In genomic region chr13:99839446-99839845, GRCm38 (mm10) we compare ENCODE assay signal across 24 mouse cellular contexts.
A peak's percentile ranks its signal among the peaks of the same experiment; 100 is the strongest.
DNase-seq lines count a peak whose midpoint lies in the region; ATAC-seq lines count a peak whose summit lies in the region.
"Had no signal": no experiment of that assay in that cellular context is flagged by ENCODE, and none has a peak within 500 bp of the region (broad histone marks: within the 10 kb centered on the region; RNA-seq: fewer than 3 reads in every experiment).

No protein-coding gene starts in this region.

- WGBS in embryonic facial prominence, embryonic 13.5 days = 43% methylated on average over 9 of the region's 9 CpGs
- 68% methylated on average over 9 of the region's 9 CpGs for WGBS in embryonic facial prominence, embryonic 10.5 days
- 26% methylated on average over 9 of the region's 9 CpGs for WGBS in kidney, embryonic 16.5 days
- 44% methylated on average over 9 of the region's 9 CpGs for WGBS in neural tube, embryonic 11.5 days
- WGBS in liver, embryonic 11.5 days = 67% methylated on average over 9 of the region's 9 CpGs

- no peak for DNase-seq in embryonic facial prominence, embryonic 10.5 days (ENCODE audit: low spot score)
- DNase-seq in kidney, postnatal 4 days = no peak
- peak; percentile 15 for DNase-seq in neural tube, embryonic 11.5 days (ENCODE audit: low spot score)
- DNase-seq in neural tube, embryonic 10.5 days (ENCODE audit: extremely low spot score, low spot score) = no peak
- no peak for DNase-seq in liver, embryonic 11.5 days (ENCODE audit: low spot score)
- DNase-seq in Muller cell, postnatal 12 days (ENCODE audit: inconsistent ontology term) = no peak
- DNase-seq: adrenal gland, postnatal 10 days; cerebellum, adult 2 months; gastrocnemius, postnatal 10 days; heart, adult 18-20 months; heart, postnatal 36 days; kidney, postnatal 10 days; left cerebral cortex, postnatal 4 days; liver, postnatal 0 days; lung, postnatal 10 days; retina, postnatal 1 day; right cerebral cortex, postnatal 25 days; thymus, postnatal 14 days had no signal

- no peaks in the 10 kb centered on the region for H3K36me3 ChIP-seq in embryonic facial prominence, embryonic 13.5 days
- H3K36me3 ChIP-seq in embryonic facial prominence, embryonic 10.5 days (replicated peaks) = no peaks in the 10 kb centered on the region
- no peaks in the 10 kb centered on the region for H3K36me3 ChIP-seq in kidney, embryonic 16.5 days (ENCODE audit: insufficient read depth, low read length)
- no peaks in the 10 kb centered on the region for H3K36me3 ChIP-seq in neural tube, embryonic 11.5 days (ENCODE audit: control insufficient read depth, insufficient read depth, low read length)
- no peaks in the 10 kb centered on the region for H3K36me3 ChIP-seq in liver, embryonic 11.5 days (ENCODE audit: control insufficient read depth, insufficient read depth, low read length)
- H3K36me3 ChIP-seq: forebrain, embryonic 15.5 days; intestine, embryonic 15.5 days; midbrain, embryonic 12.5 days had no signal

- peak overlapping the region; percentile 61 for H3K27ac ChIP-seq in embryonic facial prominence, embryonic 13.5 days
- H3K27ac ChIP-seq in embryonic facial prominence, embryonic 10.5 days (replicated peaks) = no peak overlapping the region
- H3K27ac ChIP-seq in kidney, embryonic 16.5 days (ENCODE audit: low read length) = peak overlapping the region; percentile 50; the same call in 1 of the 2 replicates
- no peak overlapping the region; the same call in 1 of the 2 replicates for H3K27ac ChIP-seq in neural tube, embryonic 11.5 days (ENCODE audit: low read depth, low read length)
- H3K27ac ChIP-seq in liver, embryonic 11.5 days (ENCODE audit: low read depth, low read length) = no peak overlapping the region
- H3K27ac ChIP-seq: forebrain, embryonic 15.5 days; intestine, embryonic 15.5 days; midbrain, embryonic 12.5 days had no signal

- no peak for ATAC-seq in embryonic facial prominence, embryonic 13.5 days (ENCODE audit: insufficient number of reproducible peaks, insufficient read depth, low FRiP score, low TSS enrichment, low read depth)
- ATAC-seq in kidney, embryonic 16.5 days (ENCODE audit: low FRiP score, low TSS enrichment) = no peak
- ATAC-seq in neural tube, embryonic 11.5 days (ENCODE audit: insufficient read depth, low FRiP score, low TSS enrichment) = peak; percentile 29; the same call in 1 of the 2 replicates
- no peak for ATAC-seq in liver, embryonic 11.5 days (replicated peaks; ENCODE audit: low FRiP score)
- ATAC-seq: forebrain, embryonic 15.5 days; intestine, embryonic 15.5 days; liver, postnatal 0 days had no signal

- H3K9ac ChIP-seq in embryonic facial prominence, embryonic 13.5 days = no peak overlapping the region
- H3K9ac ChIP-seq in kidney, embryonic 16.5 days (replicated peaks; ENCODE audit: low read length) = no peak overlapping the region; the same call in 1 of the 2 replicates
- no peak overlapping the region for H3K9ac ChIP-seq in neural tube, embryonic 11.5 days (ENCODE audit: low read length)
- H3K9ac ChIP-seq in liver, embryonic 11.5 days (ENCODE audit: low read depth, low read length) = no peak overlapping the region
- H3K9ac ChIP-seq: forebrain, embryonic 15.5 days; intestine, embryonic 15.5 days; liver, postnatal 0 days; midbrain, embryonic 12.5 days had no signal

- peaks cover 22% of the 10 kb centered on the region for H3K4me1 ChIP-seq in embryonic facial prominence, embryonic 13.5 days
- H3K4me1 ChIP-seq in embryonic facial prominence, embryonic 10.5 days = 0 out of 2 replicates have a peak, but pooled peaks cover 2% of the 10 kb centered on the region
- peaks cover 15% of the 10 kb centered on the region; the same call in 1 of the 2 replicates for H3K4me1 ChIP-seq in kidney, embryonic 16.5 days (ENCODE audit: insufficient read depth, low read length)
- H3K4me1 ChIP-seq in neural tube, embryonic 11.5 days (ENCODE audit: control insufficient read depth, insufficient read depth, low read length) = peaks cover 5% of the 10 kb centered on the region; the same call in 1 of the 2 replicates
- no peaks in the 10 kb centered on the region for H3K4me1 ChIP-seq in liver, embryonic 11.5 days (replicated peaks; ENCODE audit: control insufficient read depth, insufficient read depth, low read length)

- H3K4me3 ChIP-seq in embryonic facial prominence, embryonic 13.5 days = no peak overlapping the region
- no peak overlapping the region for H3K4me3 ChIP-seq in embryonic facial prominence, embryonic 10.5 days
- H3K4me3 ChIP-seq in kidney, embryonic 16.5 days (ENCODE audit: low read length) = no peak overlapping the region
- no peak overlapping the region for H3K4me3 ChIP-seq in neural tube, embryonic 11.5 days (ENCODE audit: low read depth, low read length)
- no peak overlapping the region for H3K4me3 ChIP-seq in liver, embryonic 11.5 days (ENCODE audit: low read depth, low read length)
- H3K4me3 ChIP-seq: forebrain, embryonic 15.5 days; intestine, embryonic 15.5 days; midbrain, embryonic 12.5 days; myocyte had no signal

- no peak overlapping the region for H3K4me2 ChIP-seq in embryonic facial prominence, embryonic 13.5 days
- peak overlapping the region; percentile 21; the same call in 1 of the 2 replicates for H3K4me2 ChIP-seq in kidney, embryonic 16.5 days (replicated peaks; ENCODE audit: low read depth, low read length)
- H3K4me2 ChIP-seq in neural tube, embryonic 11.5 days (ENCODE audit: low read depth) = no peak overlapping the region
- no peak overlapping the region for H3K4me2 ChIP-seq in liver, embryonic 11.5 days
- H3K4me2 ChIP-seq: forebrain, embryonic 15.5 days; intestine, embryonic 15.5 days; midbrain, embryonic 12.5 days had no signal

- no peaks in the 10 kb centered on the region for H3K27me3 ChIP-seq in embryonic facial prominence, embryonic 13.5 days
- no peaks in the 10 kb centered on the region for H3K27me3 ChIP-seq in embryonic facial prominence, embryonic 10.5 days (replicated peaks; ENCODE audit: low read depth, poor library complexity, severe bottlenecking)
- no peaks in the 10 kb centered on the region for H3K27me3 ChIP-seq in kidney, embryonic 16.5 days (ENCODE audit: insufficient read depth, low read length)
- no peaks in the 10 kb centered on the region for H3K27me3 ChIP-seq in neural tube, embryonic 11.5 days (ENCODE audit: control insufficient read depth, insufficient read depth, low read length)
- no peaks in the 10 kb centered on the region for H3K27me3 ChIP-seq in liver, embryonic 11.5 days (replicated peaks; ENCODE audit: control insufficient read depth, insufficient read depth, low read length)
- H3K27me3 ChIP-seq: forebrain, embryonic 15.5 days; intestine, embryonic 15.5 days; midbrain, embryonic 12.5 days had no signal

- H3K9me3 ChIP-seq in embryonic facial prominence, embryonic 13.5 days = no peaks in the 10 kb centered on the region
- no peaks in the 10 kb centered on the region for H3K9me3 ChIP-seq in embryonic facial prominence, embryonic 10.5 days
- 0 out of 2 replicates have a peak, but pooled peaks cover 2% of the 10 kb centered on the region for H3K9me3 ChIP-seq in kidney, embryonic 16.5 days (ENCODE audit: low read length)
- H3K9me3 ChIP-seq in neural tube, embryonic 11.5 days (ENCODE audit: control insufficient read depth, low read length) = no peaks in the 10 kb centered on the region
- H3K9me3 ChIP-seq in liver, embryonic 11.5 days (ENCODE audit: control insufficient read depth, low read length) = no peaks in the 10 kb centered on the region
- H3K9me3 ChIP-seq: forebrain, embryonic 15.5 days; intestine, embryonic 15.5 days; midbrain, embryonic 12.5 days had no signal

Comparison
In these comparisons a context has a peak if more than half of its experiments do, and no peak if none do; other contexts are left out.
1. H3K27ac ChIP-seq: peak in embryonic facial prominence, embryonic 13.5 days (single experiment) and kidney, embryonic 16.5 days (single experiment); none in embryonic facial prominence, embryonic 10.5 days (single experiment), neural tube, embryonic 11.5 days (single experiment) and liver, embryonic 11.5 days (single experiment).